12 mouse cellular contexts compared by ENCODE assay signal in genomic region chr11:52222891-52223290, GRCm38 (mm10). TPM values are rescaled to one million over a fixed set of nuclear protein-coding genes. Genes with fewer than 3 reads are reported as not detected.
DNase-seq lines count a peak whose midpoint lies in the region; ATAC-seq and TF ChIP-seq lines count a peak whose summit lies in the region.
"Had no signal": no experiment of that assay in that cellular context is flagged by ENCODE, and none has a peak within 500 bp of the region (broad histone marks: within the 10 kb centered on the region; RNA-seq: fewer than 3 reads in every experiment).

No protein-coding gene starts in this region.

- no peaks in the 10 kb centered on the region for H3K27me3 ChIP-seq in E14TG2a.4 (ENCODE audit: insufficient read depth, low read length)
- H3K27me3 ChIP-seq in forebrain, embryonic 13.5 days, result peaks cover 13% of the 10 kb centered on the region; the same call in 1 of the 2 replicates
- H3K27me3 ChIP-seq: stomach, embryonic 15.5 days had no signal

- TF ChIP-seq CTCF in E14TG2a.4 (conservative IDR thresholded peaks at IDR 0.05; ENCODE audit: low read length), result peak; percentile 28
- peak; percentile 19; the same call in 1 of the 2 replicates for TF ChIP-seq CTCF in bone marrow, adult 2 months (IDR thresholded peaks at IDR 0.05; ENCODE audit: control insufficient read depth, insufficient read depth, low read length)

- TF ChIP-seq POLR2A in bone marrow, adult 2 months (IDR thresholded peaks at IDR 0.05; ENCODE audit: borderline replicate concordance, control insufficient read depth, low read depth, low read length), result no peak

- no peak overlapping the region for H3K9ac ChIP-seq in forebrain, embryonic 13.5 days
- H3K9ac ChIP-seq: liver, embryonic 13.5 days; stomach, embryonic 15.5 days had no signal

- H3K27ac ChIP-seq in bone marrow, adult 2 months (ENCODE audit: control insufficient read depth, insufficient read depth, low read depth, low read length, poor library complexity), result no peak overlapping the region
- no peak overlapping the region for H3K27ac ChIP-seq in forebrain, embryonic 13.5 days
- H3K27ac ChIP-seq: liver, embryonic 13.5 days; stomach, embryonic 15.5 days had no signal

- H3K9me3 ChIP-seq in E14TG2a.4 (ENCODE audit: low read length), result no peaks in the 10 kb centered on the region
- no peaks in the 10 kb centered on the region for H3K9me3 ChIP-seq in forebrain, embryonic 13.5 days (replicated peaks)
- H3K9me3 ChIP-seq: liver, embryonic 13.5 days; stomach, embryonic 15.5 days had no signal

- H3K4me3 ChIP-seq in E14TG2a.4 (replicated peaks; ENCODE audit: low read length), result no peak overlapping the region
- H3K4me3 ChIP-seq in bone marrow, adult 2 months (replicated peaks; ENCODE audit: control insufficient read depth, low read depth, low read length), result no peak overlapping the region
- no peak overlapping the region for H3K4me3 ChIP-seq in forebrain, embryonic 13.5 days
- H3K4me3 ChIP-seq: liver, embryonic 13.5 days; stomach, embryonic 15.5 days had no signal

- H3K4me2 ChIP-seq in forebrain, embryonic 13.5 days, result no peak overlapping the region
- H3K4me2 ChIP-seq: liver, embryonic 13.5 days; stomach, embryonic 15.5 days had no signal

- ATAC-seq in forebrain, embryonic 13.5 days, result no peak
- ATAC-seq: hindbrain, embryonic 16.5 days had no signal

- peaks cover 62% of the 10 kb centered on the region for H3K4me1 ChIP-seq in E14TG2a.4 (replicated peaks; ENCODE audit: low read depth, low read length)
- H3K4me1 ChIP-seq in bone marrow, adult 2 months (ENCODE audit: control insufficient read depth, insufficient read depth, low read length), result no peaks in the 10 kb centered on the region; the same call in 1 of the 2 replicates
- no peaks in the 10 kb centered on the region for H3K4me1 ChIP-seq in forebrain, embryonic 13.5 days

- 62% methylated on average over 6 of the region's 6 CpGs for WGBS in bone marrow, adult 2 months
- 72% methylated on average over 6 of the region's 6 CpGs for WGBS in forebrain, embryonic 13.5 days

- H3K36me3 ChIP-seq in E14TG2a.4 (ENCODE audit: insufficient read depth, low read length), result no peaks in the 10 kb centered on the region
- H3K36me3 ChIP-seq in forebrain, embryonic 13.5 days (ENCODE audit: poor library complexity, severe bottlenecking), result no peaks in the 10 kb centered on the region
- H3K36me3 ChIP-seq: liver, embryonic 13.5 days; stomach, embryonic 15.5 days had no signal

- DNase-seq in kidney, postnatal 10 days, result peak; percentile 24
- DNase-seq in kidney, adult 8-10 months, result no peak
- peak; percentile 78 for DNase-seq in naive thymus-derived CD4-positive, alpha-beta T cell, adult 2 months (ENCODE audit: low read depth)
- no peak for DNase-seq in layer of hippocampus, adult 18-20 months (ENCODE audit: low spot score in 2 of 2)
- DNase-seq: cerebellum, adult 11-12 months; liver, embryonic 13.5 days had no signal

RNA-seq across cellular contexts. Expression of gene Skp1a, which starts 8.9 kb away (rescaled TPM):
- 102 and 171 TPM in 2 replicates for polyA plus RNA-seq in bone marrow, adult 2 months (2011; ENCODE audit: insufficient read depth, insufficient read length, low replicate concordance, missing spikeins)
- 100 to 1,000 TPM; 461 to 470 TPM for total RNA-seq in layer of hippocampus, adult 18-20 months (2021)
- polyA plus RNA-seq in forebrain, embryonic 13.5 days (2015; fragmentation: Nextera tagmentation; extraction: Ambion mirVana), result 1,072 and 1,145 TPM in 2 replicates

RNA-seq across cellular contexts. Expression of gene Olfr1371, which starts 9.1 kb away (rescaled TPM):
- not detected in 2 replicates for polyA plus RNA-seq in bone marrow, adult 2 months (2011; ENCODE audit: insufficient read depth, insufficient read length, low replicate concordance, missing spikeins)
- not detected for total RNA-seq in layer of hippocampus, adult 18-20 months (2021)
- not detected in 2 replicates for polyA plus RNA-seq in forebrain, embryonic 13.5 days (2015; fragmentation: Nextera tagmentation; extraction: Ambion mirVana)
- polyA plus RNA-seq: hindbrain, embryonic 16.5 days; liver, embryonic 13.5 days; neural tube, embryonic 11.5 days; stomach, embryonic 15.5 days had no signal

RNA-seq across cellular contexts. Expression of gene Tcf7, which starts 59.9 kb away (rescaled TPM):
- 2.6 TPM in 2 replicates for polyA plus RNA-seq in bone marrow, adult 2 months (2011; ENCODE audit: insufficient read depth, insufficient read length, low replicate concordance, missing spikeins)
- total RNA-seq in layer of hippocampus, adult 18-20 months (2021), result 1 to 10 TPM; 2.6 to 3.1 TPM
- 2.2 and 2.3 TPM in 2 replicates for polyA plus RNA-seq in forebrain, embryonic 13.5 days (2015; fragmentation: Nextera tagmentation; extraction: Ambion mirVana)

Comparison
In these comparisons a context has a peak if more than half of its experiments do, and no peak if none do; other contexts are left out.
1. DNase-seq: peak in kidney, postnatal 10 days (single experiment) and naive thymus-derived CD4-positive, alpha-beta T cell, adult 2 months (single experiment); none in kidney, adult 8-10 months (0 of 2) and layer of hippocampus, adult 18-20 months (0 of 2).